Mouse (Mus musculus) MEL (cell line): ENCODE measurements around the gene Hes3.
A peak's percentile ranks its signal among the peaks of the same experiment; 100 is the strongest.

ENCODE experiments used
- CTCF ChIP-seq, 3 experiments: IDR thresholded peaks in 2 of 3; conservative IDR thresholded peaks in 1 of 3; 2 replicates each; pipeline ENCODE4 v1.5.1; 2011 to 2012; ENCODE audit warnings: low read length in 3 of 3, low read depth in 2 of 3, mild to moderate bottlenecking in 2 of 3, improper control_type of control experiment in 1 of 3, inconsistent platforms in 1 of 3, mixed read lengths in 1 of 3, moderate library complexity in 1 of 3; ENCODE audit not compliant: control insufficient read depth in 1 of 3, insufficient read depth in 1 of 3, poor library complexity in 1 of 3, severe bottlenecking in 1 of 3
- GATA1 ChIP-seq: IDR thresholded peaks from 2 replicates; pipeline ENCODE4 v1.6.1; 2011; ENCODE audit warnings: low read depth, low read length, improper control_type of control experiment
- JUND ChIP-seq: IDR thresholded peaks from 2 replicates; pipeline ENCODE4 v1.6.1; 2011; ENCODE audit warnings: low read depth, mild to moderate bottlenecking, improper control_type of control experiment, low read length
- MAZ ChIP-seq: IDR thresholded peaks from 2 replicates; pipeline ENCODE4 v1.6.1; 2012; ENCODE audit warnings: low read depth, mild to moderate bottlenecking, inconsistent platforms, low read length, improper control_type of control experiment
- POLR2A ChIP-seq, 2 experiments: IDR thresholded peaks; 2 replicates each; pipeline ENCODE4 v1.6.1; 2011 to 2012; ENCODE audit warnings: low read length in 2 of 2, mild to moderate bottlenecking in 2 of 2, control low read depth in 1 of 2, improper control_type of control experiment in 1 of 2, low read depth in 1 of 2, moderate library complexity in 1 of 2; ENCODE audit not compliant: control insufficient read depth in 1 of 2, insufficient read depth in 1 of 2, poor library complexity in 1 of 2
- RAD21 ChIP-seq: IDR thresholded peaks from 2 replicates; pipeline ENCODE4 v1.6.1; 2011; ENCODE audit warnings: mild to moderate bottlenecking, low read depth, low read length, improper control_type of control experiment
- SMC3 ChIP-seq: IDR thresholded peaks from 2 replicates; pipeline ENCODE4 v1.6.1; 2011; ENCODE audit warnings: low read depth, low read length, improper control_type of control experiment
- TAL1 ChIP-seq: IDR thresholded peaks from 2 replicates; pipeline ENCODE4 v1.6.1; 2012; ENCODE audit warnings: mild to moderate bottlenecking, inconsistent platforms, low read length, moderate library complexity, mixed read lengths
- TBP ChIP-seq: IDR thresholded peaks from 2 replicates; pipeline ENCODE4 v1.8.0; 2011; ENCODE audit warnings: low read depth, low read length, improper control_type of control experiment
- USF2 ChIP-seq, 2 experiments: IDR thresholded peaks; 2 replicates each; pipeline ENCODE4 v1.6.1; 2011 to 2012; ENCODE audit warnings: improper control_type of control experiment in 2 of 2, low read length in 2 of 2, borderline replicate concordance in 1 of 2, inconsistent platforms in 1 of 2, low read depth in 1 of 2, mild to moderate bottlenecking in 1 of 2; ENCODE audit not compliant: insufficient read depth in 1 of 2
- ZMIZ1 ChIP-seq: IDR thresholded peaks from 2 replicates; pipeline ENCODE4 v1.6.1; 2012; ENCODE audit warnings: low read depth, mild to moderate bottlenecking, inconsistent platforms, low read length, improper control_type of control experiment, moderate library complexity
- ZNF384 ChIP-seq: IDR thresholded peaks from 2 replicates; pipeline ENCODE4 v1.6.1; 2012; ENCODE audit warnings: low read depth, mild to moderate bottlenecking, inconsistent platforms, low read length, improper control_type of control experiment

GRCm38 (mm10) chr4:152272449-152273049 is 18.9 kb downstream of the Hes3 start:
- TF ChIP-seq GATA1, result no peak
- TF ChIP-seq JUND, result no peak
- TF ChIP-seq CTCF (IDR thresholded peaks at IDR 0.05 in 2 of 3, conservative IDR thresholded peaks at IDR 0.05 in 1 of 3; ENCODE audit: control insufficient read depth in 1 of 3, insufficient read depth in 1 of 3, low read depth in 2 of 3, low read length in 3 of 3, poor library complexity in 1 of 3, severe bottlenecking in 1 of 3), result peak in 1 of 3 experiments; percentile 18; a peak in 1 of 6 replicates
- no peak for TF ChIP-seq TAL1
- TF ChIP-seq TBP, result no peak
- no peak; the same call in 1 of the 2 replicates for TF ChIP-seq RAD21
- no peak for TF ChIP-seq ZNF384
- TF ChIP-seq POLR2A (IDR thresholded peaks at IDR 0.05; ENCODE audit: control insufficient read depth in 1 of 2, insufficient read depth in 1 of 2, low read depth in 1 of 2, low read length in 2 of 2, poor library complexity in 1 of 2), result 0 out of 4 replicates have a peak, but pooled peaks of 1 of the 2 experiments have one; percentile 14
- TF ChIP-seq ZMIZ1, result no peak
- no peak for TF ChIP-seq MAZ
- TF ChIP-seq SMC3, result no peak
- TF ChIP-seq USF2 (IDR thresholded peaks at IDR 0.05; ENCODE audit: borderline replicate concordance in 1 of 2, insufficient read depth in 1 of 2, low read depth in 1 of 2, low read length in 2 of 2), result no peak
